Mouse (Mus musculus) B cell, adult 67 days (primary cell): ENCODE measurements around the gene Mesd. TPM values are rescaled to one million over a fixed set of nuclear protein-coding genes. Genes with fewer than 3 reads are reported as not detected.

Source experiments
- total RNA-seq, 2 experiments: library from RNA; stranded (reverse); gene quantifications; 4 replicates each; pipeline ENCODE4 v1.2.4; 2023

The Mesd gene
- 10 to 100 TPM; 20.6 to 29.4 TPM for total RNA-seq

GRCm38 (mm10) chr7:83884021-83884658 lies at the start of gene Mesd, which contains the start of gene Tlnrd1:
Gene Mesd, plus strand, starts transcription at chr7:83884466.
Gene Tlnrd1, minus strand, starts transcription at chr7:83884305.

Other genes with a start within 250 kb of the Mesd start
- gene Il16, start 138.7 kb upstream of the Mesd start, total RNA-seq: 100 to 1,000 TPM; 236 to 269 TPM
- not detected for gene Cfap161, start 89.6 kb upstream of the Mesd start, total RNA-seq
- 10 to 100 TPM; 16.7 to 18.9 TPM for gene Tlnrd1, start 161 bp upstream of the Mesd start, total RNA-seq
- gene Cemip, start 202.0 kb downstream of the Mesd start, total RNA-seq: not detected